Mouse (Mus musculus): ENCODE results near the gene H2-Eb1.

Gene H2-Eb1

GRCm38 (mm10) chr17:34315512-34315911 is 9.8 kb downstream of the H2-Eb1 start:
- no peak for DNase-seq (ENCODE audit: inconsistent ontology term)

GRCm38 (mm10) chr17:34316697-34317096 is 11.0 kb downstream of the H2-Eb1 start:
- no peak for DNase-seq (ENCODE audit: inconsistent ontology term)

GRCm38 (mm10) chr17:34317275-34317674 is 11.6 kb downstream of the H2-Eb1 start:
- no peak for DNase-seq (ENCODE audit: inconsistent ontology term)

GRCm38 (mm10) chr17:34325436-34325835 is 19.8 kb downstream of the H2-Eb1 start, which contains the start of gene H2-Eb2:
Gene H2-Eb2, plus strand, starts transcription at chr17:34325665.
- no peak for DNase-seq (ENCODE audit: inconsistent ontology term)

- no peak for DNase-seq (ENCODE audit: inconsistent ontology term)
Measured at GRCm38 (mm10) chr17:34326373-34326772, 20.7 kb downstream of the H2-Eb1 start.

GRCm38 (mm10) chr17:34329807-34330206 is 24.1 kb downstream of the H2-Eb1 start:
- no peak for DNase-seq (ENCODE audit: inconsistent ontology term)

- DNase-seq (ENCODE audit: inconsistent ontology term) = no peak
Measured at GRCm38 (mm10) chr17:34331200-34331599, 25.5 kb downstream of the H2-Eb1 start.

- DNase-seq (ENCODE audit: inconsistent ontology term) = no peak
Measured at GRCm38 (mm10) chr17:34340619-34341402, 35.1 kb downstream of the H2-Eb1 start.

GRCm38 (mm10) chr17:34344882-34345281 is 39.2 kb downstream of the H2-Eb1 start:
- no peak for DNase-seq (ENCODE audit: inconsistent ontology term)

- DNase-seq (ENCODE audit: inconsistent ontology term) = no peak
Measured at GRCm38 (mm10) chr17:34345486-34345885, 39.8 kb downstream of the H2-Eb1 start.

- DNase-seq (ENCODE audit: inconsistent ontology term) = no peak
Measured at GRCm38 (mm10) chr17:34346041-34346440, 40.4 kb downstream of the H2-Eb1 start.

- peak; percentile 4 for DNase-seq (ENCODE audit: inconsistent ontology term)
Measured at GRCm38 (mm10) chr17:34347606-34348308, 42.1 kb downstream of the H2-Eb1 start.

- DNase-seq (ENCODE audit: inconsistent ontology term) = peak; percentile 35
Measured at GRCm38 (mm10) chr17:34349429-34349828, 43.8 kb downstream of the H2-Eb1 start.

GRCm38 (mm10) chr17:34354539-34354938 is 48.9 kb downstream of the H2-Eb1 start, which contains the start of gene Btnl2:
Gene Btnl2, plus strand, starts transcription at chr17:34354822.
- DNase-seq (ENCODE audit: inconsistent ontology term) = no peak

GRCm38 (mm10) chr17:34354940-34355339 is 49.3 kb downstream of the H2-Eb1 start:
- no peak for DNase-seq (ENCODE audit: inconsistent ontology term)

GRCm38 (mm10) chr17:34362954-34363546 is 57.4 kb downstream of the H2-Eb1 start:
- no peak for DNase-seq (ENCODE audit: inconsistent ontology term)

GRCm38 (mm10) chr17:34363676-34364310 is 58.1 kb downstream of the H2-Eb1 start:
- DNase-seq (ENCODE audit: inconsistent ontology term) = no peak

GRCm38 (mm10) chr17:34365031-34365430 is 59.4 kb downstream of the H2-Eb1 start:
- no peak for DNase-seq (ENCODE audit: inconsistent ontology term)
